Mouse (Mus musculus): Measurements from ENCODE around the gene Ccnl2. TPM values are rescaled to one million over a fixed set of nuclear protein-coding genes. Genes with fewer than 3 reads are reported as not detected.

Ccnl2 gene
- polyA plus RNA-seq, 1 experiment from 2014 or later = 140 TPM

GRCm38 (mm10) chr4:155802075-155802474 lies 10.2 kb upstream of the Ccnl2 start:
- H3K9ac ChIP-seq (ENCODE audit: low read depth, low read length) = no peak overlapping the region
- no peak overlapping the region for H3K4me3 ChIP-seq (ENCODE audit: low read depth, low read length)
- no peak overlapping the region for H3K27ac ChIP-seq (ENCODE audit: low read depth, low read length)
- H3K4me2 ChIP-seq = no peak overlapping the region
- H3K27me3 ChIP-seq (replicated peaks; ENCODE audit: control insufficient read depth, insufficient read depth, low read length) = no peaks in the 10 kb centered on the region
- H3K9me3 ChIP-seq (ENCODE audit: control insufficient read depth, low read length) = no peaks in the 10 kb centered on the region
- ATAC-seq (replicated peaks; ENCODE audit: low FRiP score) (no peak), DNase-seq (ENCODE audit: low spot score) (no peak)
- peaks cover 11% of the 10 kb centered on the region for H3K36me3 ChIP-seq (ENCODE audit: control insufficient read depth, insufficient read depth, low read length)
- H3K4me1 ChIP-seq (replicated peaks; ENCODE audit: control insufficient read depth, insufficient read depth, low read length) = peaks cover 15% of the 10 kb centered on the region
- 92% methylated on average over 1 of the region's 1 CpGs for WGBS

GRCm38 (mm10) chr4:155802741-155803339 lies 9.4 kb upstream of the Ccnl2 start, which contains the start of gene Mrpl20:
Gene Mrpl20, plus strand, starts transcription at chr4:155802878.
- DNase-seq (ENCODE audit: low spot score) (peak; percentile 52), ATAC-seq (replicated peaks; ENCODE audit: low FRiP score) (peak; percentile 66)
- Histone ChIP-seq H3K4me3 (ENCODE audit: low read depth, low read length) (peak within 1 kb of the TSS; percentile 73), H3K4me2 (peak within 1 kb of the TSS; percentile 80), H3K36me3 (ENCODE audit: control insufficient read depth, insufficient read depth, low read length) (peaks cover 15% of the 10 kb centered on the region), H3K27ac (ENCODE audit: low read depth, low read length) (peak within 1 kb of the TSS; percentile 20; the same call in 1 of the 2 replicates), H3K9ac (ENCODE audit: low read depth, low read length) (peak within 1 kb of the TSS; percentile 77), H3K9me3 (ENCODE audit: control insufficient read depth, low read length) (no peaks in the 10 kb centered on the region), H3K27me3 (replicated peaks; ENCODE audit: control insufficient read depth, insufficient read depth, low read length) (no peaks in the 10 kb centered on the region), H3K4me1 (replicated peaks; ENCODE audit: control insufficient read depth, insufficient read depth, low read length) (peaks cover 15% of the 10 kb centered on the region)
- 7% methylated on average over 12 of the region's 12 CpGs for WGBS

- Histone ChIP-seq H3K4me3 (ENCODE audit: low read depth, low read length) (peak overlapping the region; percentile 73), H3K4me2 (peak overlapping the region; percentile 80), H3K27me3 (replicated peaks; ENCODE audit: control insufficient read depth, insufficient read depth, low read length) (no peaks in the 10 kb centered on the region), H3K36me3 (ENCODE audit: control insufficient read depth, insufficient read depth, low read length) (peaks cover 22% of the 10 kb centered on the region), H3K4me1 (replicated peaks; ENCODE audit: control insufficient read depth, insufficient read depth, low read length) (peaks cover 15% of the 10 kb centered on the region), H3K27ac (ENCODE audit: low read depth, low read length) (peak overlapping the region; percentile 20; the same call in 1 of the 2 replicates), H3K9ac (ENCODE audit: low read depth, low read length) (peak overlapping the region; percentile 77), H3K9me3 (ENCODE audit: control insufficient read depth, low read length) (no peaks in the 10 kb centered on the region)
- peak; percentile 98 for ATAC-seq (replicated peaks; ENCODE audit: low FRiP score)
- under 1% methylated on average over 58 of the region's 58 CpGs for WGBS
- DNase-seq (ENCODE audit: low spot score) = peak; percentile 95
Observed at GRCm38 (mm10) chr4:155803340-155804041, 8.8 kb upstream of the Ccnl2 start.

GRCm38 (mm10) chr4:155807841-155808240 lies 4.4 kb upstream of the Ccnl2 start:
- H3K27me3 ChIP-seq (replicated peaks; ENCODE audit: control insufficient read depth, insufficient read depth, low read length) = no peaks in the 10 kb centered on the region
- DNase-seq (ENCODE audit: low spot score) (no peak), ATAC-seq (replicated peaks; ENCODE audit: low FRiP score) (no peak)
- H3K27ac ChIP-seq (ENCODE audit: low read depth, low read length) = no peak overlapping the region
- H3K4me1 ChIP-seq (replicated peaks; ENCODE audit: control insufficient read depth, insufficient read depth, low read length) = peaks cover 22% of the 10 kb centered on the region
- H3K9me3 ChIP-seq (ENCODE audit: control insufficient read depth, low read length) = no peaks in the 10 kb centered on the region
- 85% methylated on average over 3 of the region's 3 CpGs for WGBS
- H3K4me3 ChIP-seq (ENCODE audit: low read depth, low read length) = no peak overlapping the region
- no peak overlapping the region for H3K9ac ChIP-seq (ENCODE audit: low read depth, low read length)
- H3K4me2 ChIP-seq = no peak overlapping the region
- peaks cover 40% of the 10 kb centered on the region for H3K36me3 ChIP-seq (ENCODE audit: control insufficient read depth, insufficient read depth, low read length)

GRCm38 (mm10) chr4:155812665-155813181 lies 434 bp downstream of the Ccnl2 start:
- no peaks in the 10 kb centered on the region for H3K27me3 ChIP-seq (replicated peaks; ENCODE audit: control insufficient read depth, insufficient read depth, low read length)
- under 1% methylated on average over 48 of the region's 49 CpGs for WGBS
- H3K4me1 ChIP-seq (replicated peaks; ENCODE audit: control insufficient read depth, insufficient read depth, low read length) = peaks cover 18% of the 10 kb centered on the region; the same call in 1 of the 2 replicates
- peak overlapping the region; percentile 98 for H3K9ac ChIP-seq (ENCODE audit: low read depth, low read length)
- peak overlapping the region; percentile 78 for H3K4me2 ChIP-seq
- H3K36me3 ChIP-seq (ENCODE audit: control insufficient read depth, insufficient read depth, low read length) = peaks cover 53% of the 10 kb centered on the region
- no peaks in the 10 kb centered on the region for H3K9me3 ChIP-seq (ENCODE audit: control insufficient read depth, low read length)
- peak overlapping the region; percentile 95 for H3K4me3 ChIP-seq (ENCODE audit: low read depth, low read length)
- peak overlapping the region; percentile 87 for H3K27ac ChIP-seq (ENCODE audit: low read depth, low read length)
- ATAC-seq (replicated peaks; ENCODE audit: low FRiP score) (peak; percentile 40), DNase-seq (ENCODE audit: low spot score) (no peak)

- Histone ChIP-seq H3K4me3 (ENCODE audit: low read depth, low read length) (no peak overlapping the region), H3K27ac (ENCODE audit: low read depth, low read length) (no peak overlapping the region), H3K4me1 (replicated peaks; ENCODE audit: control insufficient read depth, insufficient read depth, low read length) (peaks cover 11% of the 10 kb centered on the region; the same call in 1 of the 2 replicates), H3K4me2 (no peak overlapping the region), H3K9me3 (ENCODE audit: control insufficient read depth, low read length) (no peaks in the 10 kb centered on the region), H3K36me3 (ENCODE audit: control insufficient read depth, insufficient read depth, low read length) (peaks cover 60% of the 10 kb centered on the region), H3K9ac (ENCODE audit: low read depth, low read length) (no peak overlapping the region), H3K27me3 (replicated peaks; ENCODE audit: control insufficient read depth, insufficient read depth, low read length) (no peaks in the 10 kb centered on the region)
- ATAC-seq (replicated peaks; ENCODE audit: low FRiP score) = no peak
- 88% methylated on average over 4 of the region's 4 CpGs for WGBS
- DNase-seq (ENCODE audit: low spot score) = no peak
Observed at GRCm38 (mm10) chr4:155817533-155817932, 5.2 kb downstream of the Ccnl2 start.

GRCm38 (mm10) chr4:155821025-155821424 lies 8.7 kb downstream of the Ccnl2 start:
- DNase-seq (ENCODE audit: low spot score) = no peak
- H3K9ac ChIP-seq (ENCODE audit: low read depth, low read length) = no peak overlapping the region
- WGBS = 80% methylated on average over 7 of the region's 7 CpGs
- no peaks in the 10 kb centered on the region for H3K27me3 ChIP-seq (replicated peaks; ENCODE audit: control insufficient read depth, insufficient read depth, low read length)
- no peak overlapping the region for H3K4me3 ChIP-seq (ENCODE audit: low read depth, low read length)
- no peak overlapping the region for H3K27ac ChIP-seq (ENCODE audit: low read depth, low read length)
- no peaks in the 10 kb centered on the region for H3K4me1 ChIP-seq (replicated peaks; ENCODE audit: control insufficient read depth, insufficient read depth, low read length)
- ATAC-seq (replicated peaks; ENCODE audit: low FRiP score) = no peak
- peaks cover 72% of the 10 kb centered on the region for H3K36me3 ChIP-seq (ENCODE audit: control insufficient read depth, insufficient read depth, low read length)
- no peaks in the 10 kb centered on the region for H3K9me3 ChIP-seq (ENCODE audit: control insufficient read depth, low read length)
- no peak overlapping the region for H3K4me2 ChIP-seq

- DNase-seq (ENCODE audit: low spot score) (no peak), ATAC-seq (replicated peaks; ENCODE audit: low FRiP score) (no peak)
- H3K27me3 ChIP-seq (replicated peaks; ENCODE audit: control insufficient read depth, insufficient read depth, low read length) = no peaks in the 10 kb centered on the region
- no peak overlapping the region for H3K27ac ChIP-seq (ENCODE audit: low read depth, low read length)
- H3K4me2 ChIP-seq = no peak overlapping the region
- 96% methylated on average over 16 of the region's 16 CpGs for whole genome bisulfite sequencing
- H3K9ac ChIP-seq (ENCODE audit: low read depth, low read length) = no peak overlapping the region
- peaks cover 59% of the 10 kb centered on the region for H3K36me3 ChIP-seq (ENCODE audit: control insufficient read depth, insufficient read depth, low read length)
- no peak overlapping the region for H3K4me3 ChIP-seq (ENCODE audit: low read depth, low read length)
- H3K4me1 ChIP-seq (replicated peaks; ENCODE audit: control insufficient read depth, insufficient read depth, low read length) = no peaks in the 10 kb centered on the region
- H3K9me3 ChIP-seq (ENCODE audit: control insufficient read depth, low read length) = no peaks in the 10 kb centered on the region
Observed at GRCm38 (mm10) chr4:155823443-155823842, 11.2 kb downstream of the Ccnl2 start.
